Mouse (Mus musculus) retina, postnatal 1 day (tissue): Measurements from ENCODE around the gene Zswim5.
"Not testable (repeated sequence)": the region's sequence is repeated elsewhere in the genome, so short reads cannot be mapped to it uniquely, and the experiment has no call there.

ENCODE experiments used
- DNase-seq: peaks from one replicate; pipeline ENCODE4 v3.0.0-alpha.2; 2012

The Zswim5 gene

DNA sequence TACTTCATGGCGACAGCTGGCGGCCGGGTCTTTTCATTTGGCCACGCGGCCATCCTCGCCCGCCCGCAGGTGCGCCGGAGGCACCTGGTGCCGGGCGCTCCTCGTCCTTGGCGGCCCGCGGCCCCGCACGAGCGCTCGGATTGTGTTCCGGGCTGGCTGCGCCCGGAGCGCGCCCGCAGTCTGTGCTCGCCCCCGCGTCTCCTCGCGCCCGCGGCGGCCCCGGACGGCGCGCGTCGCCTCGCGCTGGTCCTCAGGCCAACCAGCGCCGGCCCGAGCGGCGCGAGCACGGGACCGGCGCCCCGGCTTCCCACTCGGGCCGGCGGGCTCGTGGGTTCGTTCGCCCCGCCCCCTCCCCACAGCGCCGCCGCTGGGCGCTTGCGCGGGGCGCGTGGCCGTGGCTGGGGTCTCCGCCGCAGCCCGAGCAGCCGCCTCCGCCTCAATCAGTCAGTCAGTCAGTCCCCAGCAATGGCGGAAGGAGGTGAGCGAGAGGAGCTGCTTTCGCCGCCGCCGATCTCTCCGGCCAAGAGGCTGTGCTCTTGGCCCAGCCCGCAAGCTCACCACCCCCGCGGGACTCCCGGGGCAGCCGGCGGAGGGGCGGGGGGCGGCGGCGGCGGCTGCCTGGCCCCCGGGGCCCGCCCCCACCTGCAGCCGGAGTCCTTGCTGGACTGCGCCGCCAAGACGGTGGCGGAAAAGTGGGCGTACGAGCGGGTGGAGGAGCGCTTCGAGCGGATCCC lies at the start of gene Zswim5:
Zswim5 (plus strand) TSS at position 382 of the 734 bp plus-strand sequence.
- DNase-seq = peak; percentile 92

DNA sequence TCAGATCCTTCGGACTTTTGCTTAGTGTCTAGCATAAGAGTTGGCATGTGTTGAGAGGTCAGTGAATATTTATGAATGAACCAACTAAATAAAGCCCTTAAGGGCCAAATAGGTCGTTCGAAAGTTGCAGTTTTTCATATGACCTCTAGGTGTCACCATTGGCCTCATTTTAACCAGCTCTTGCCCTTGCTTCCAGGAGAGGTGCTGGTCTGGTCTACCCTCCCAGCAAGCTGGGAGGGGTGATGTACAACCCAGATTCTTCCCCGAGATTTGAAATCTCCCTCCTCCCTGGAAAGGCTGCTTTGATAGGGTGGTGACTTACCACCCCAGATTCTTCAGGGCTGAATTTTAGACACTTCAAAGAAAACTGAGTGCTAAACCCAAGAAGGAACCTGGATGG lies 49.4 kb upstream of the Zswim5 start:
- peak; percentile 91 for DNase-seq

DNA sequence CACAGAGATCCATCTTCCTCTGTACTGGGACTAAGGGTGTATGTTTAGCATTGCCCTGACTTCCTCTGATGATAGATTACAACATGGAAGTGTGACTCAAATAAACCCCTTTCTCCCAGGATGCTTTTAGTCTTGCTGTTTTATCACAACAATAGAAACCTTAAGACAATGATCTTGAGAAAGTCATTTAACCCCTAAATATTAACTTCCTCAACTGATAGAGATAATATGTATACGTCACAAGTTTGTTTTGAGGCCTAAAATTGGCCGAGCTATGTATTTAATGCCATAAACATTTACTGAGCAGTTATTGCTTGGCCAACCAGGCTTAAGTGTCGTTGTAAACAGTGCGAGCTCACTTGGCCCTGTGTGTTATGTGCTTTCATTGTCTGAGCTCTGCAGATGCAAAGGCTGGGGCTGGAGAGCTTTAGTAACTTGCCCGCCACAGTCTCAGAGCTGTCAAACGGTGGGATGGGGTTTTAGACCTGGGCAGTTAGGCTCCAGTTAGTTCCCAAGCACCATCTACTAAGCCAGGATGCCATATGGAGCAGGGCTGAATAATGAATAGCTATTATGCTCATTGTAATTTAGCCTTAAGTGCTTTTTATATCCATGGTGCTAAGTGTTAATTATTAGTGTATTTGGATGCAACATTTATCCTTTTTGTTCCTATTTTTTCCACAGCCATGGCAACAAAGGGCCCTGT lies 47.7 kb upstream of the Zswim5 start:
- DNase-seq = peak; percentile 28

DNA sequence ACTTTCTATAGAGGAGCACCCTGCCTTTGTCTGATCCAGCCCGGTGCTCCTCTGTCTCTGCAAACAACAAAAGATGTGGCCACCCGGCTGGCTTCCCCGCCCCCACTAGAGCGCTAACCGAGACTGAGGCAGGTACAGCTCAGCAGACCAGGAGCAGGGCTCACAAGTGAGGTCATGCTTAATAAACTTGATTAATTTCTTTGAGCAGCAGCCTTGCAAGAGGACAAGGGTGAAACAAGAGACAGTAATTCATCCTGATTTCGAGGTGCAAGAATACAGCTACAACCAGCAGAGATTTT lies 47.2 kb upstream of the Zswim5 start:
- DNase-seq = peak; percentile 64

DNA sequence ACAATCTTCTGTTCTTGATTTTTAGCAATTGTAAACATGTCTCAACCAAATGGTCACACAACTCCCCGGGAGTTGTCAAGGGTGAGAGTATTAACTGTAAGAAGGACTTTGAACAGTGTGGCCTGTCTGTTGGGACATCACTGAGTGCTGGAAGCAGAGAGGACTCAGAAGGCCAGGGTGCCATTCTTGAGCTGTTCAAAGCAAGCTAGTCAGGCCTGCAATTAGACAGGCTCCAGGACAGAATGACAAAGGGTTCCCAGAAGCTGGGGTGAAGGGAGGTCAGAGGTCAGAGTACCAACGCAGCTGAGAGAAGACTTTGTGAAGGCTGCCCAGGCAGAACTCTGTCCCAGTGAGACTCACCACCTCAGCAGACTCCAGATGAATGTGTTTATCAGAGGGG lies 38.2 kb upstream of the Zswim5 start:
- DNase-seq = peak; percentile 24

DNA sequence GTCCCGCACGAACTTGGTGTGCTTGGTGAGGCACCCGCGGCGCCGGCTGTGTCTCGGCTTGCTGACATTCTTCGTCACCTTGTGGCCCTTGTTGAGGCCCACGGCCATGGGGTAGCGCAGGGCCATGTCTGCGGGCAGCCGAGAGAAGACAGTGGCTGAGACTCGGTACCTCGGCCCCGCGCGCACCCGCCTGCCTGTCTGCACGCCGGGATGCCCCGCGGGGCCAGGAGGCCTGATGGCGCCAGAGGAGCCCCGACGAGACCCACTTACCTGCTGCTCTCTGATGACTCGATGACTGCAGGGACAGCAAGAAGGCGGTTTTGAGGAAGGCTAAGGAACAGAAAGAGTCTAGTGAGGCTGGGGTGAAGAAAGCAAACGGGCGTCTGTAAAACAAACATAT lies 37.1 kb upstream of the Zswim5 start:
- DNase-seq = not testable (repeated sequence)

DNA sequence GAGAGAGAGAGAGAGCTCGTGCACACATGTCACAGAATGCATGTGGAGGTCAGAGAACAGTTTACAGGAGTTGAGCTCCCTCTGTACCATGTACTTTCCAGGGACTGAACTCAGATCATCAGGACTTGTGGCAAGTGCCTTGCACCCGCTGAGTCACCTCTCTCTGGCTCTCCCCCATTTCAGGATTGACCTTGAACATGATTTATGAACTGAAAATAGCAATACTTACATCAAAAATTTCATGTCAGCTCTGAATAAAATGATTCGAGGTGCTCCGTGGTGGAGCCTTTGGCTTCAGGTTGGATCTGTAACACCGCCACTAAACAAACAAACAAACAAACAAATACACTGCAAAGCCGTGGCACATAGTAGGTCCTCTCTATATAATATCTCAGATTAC lies 36.3 kb upstream of the Zswim5 start:
- no peak for DNase-seq

DNA sequence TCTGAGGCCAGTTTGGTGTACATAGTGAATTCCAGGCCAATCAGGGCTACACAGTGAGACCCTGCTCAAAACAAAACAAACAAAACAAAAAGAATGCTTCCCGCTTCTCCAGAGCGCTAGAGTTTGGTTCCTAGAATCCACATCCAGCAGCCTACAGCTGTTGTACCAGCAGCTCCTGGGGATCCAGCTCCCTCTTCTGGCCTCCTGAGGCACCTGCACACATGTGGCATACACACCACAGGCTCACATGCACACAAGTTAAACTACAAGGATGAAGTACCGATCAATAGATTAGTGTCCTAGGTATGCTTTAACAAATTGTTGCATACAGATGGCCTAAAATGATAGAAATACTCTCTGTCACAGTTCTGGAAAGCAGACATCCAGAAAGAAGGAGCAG lies 32.9 kb upstream of the Zswim5 start:
- DNase-seq = no peak

DNA sequence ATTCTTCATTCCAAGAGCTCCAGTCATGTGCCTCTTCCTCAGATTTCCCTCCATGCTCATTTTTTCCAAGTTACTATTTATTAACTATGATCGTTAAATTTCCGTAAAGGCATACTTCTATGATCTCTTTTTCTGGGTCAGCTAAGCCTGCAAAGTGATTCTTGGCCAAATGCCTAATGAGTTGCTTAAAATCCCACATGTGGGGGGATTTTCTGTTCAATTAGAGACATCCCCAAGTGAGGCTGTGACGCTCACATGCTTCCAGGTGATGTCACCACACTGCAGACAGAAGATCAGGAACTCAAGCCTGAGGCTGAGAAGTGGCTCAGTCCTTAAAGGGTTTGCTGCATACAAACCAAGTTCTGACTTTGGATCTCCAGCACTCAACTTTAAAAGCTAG lies 27.3 kb upstream of the Zswim5 start:
- DNase-seq = peak; percentile 57

DNA sequence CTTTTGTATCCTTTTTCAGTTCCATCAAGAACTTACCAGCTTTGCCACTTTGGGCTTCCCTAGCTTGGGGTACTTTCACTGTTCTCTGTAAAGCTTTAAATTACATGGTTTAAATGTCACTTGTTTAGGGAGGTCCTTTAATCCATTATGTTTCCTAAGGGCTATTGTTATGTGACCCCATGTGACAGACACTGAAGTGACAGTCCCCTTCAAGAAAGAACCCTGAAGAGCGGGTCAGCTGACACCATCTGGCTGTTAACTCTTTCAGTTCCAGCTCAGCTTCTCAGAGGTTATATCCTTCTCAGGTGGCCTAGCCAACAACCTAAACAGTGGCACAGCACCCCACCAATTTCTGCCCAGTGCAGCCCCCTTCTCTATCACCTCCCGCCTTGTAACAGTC lies 22.9 kb upstream of the Zswim5 start:
- DNase-seq = peak; percentile 61

DNA sequence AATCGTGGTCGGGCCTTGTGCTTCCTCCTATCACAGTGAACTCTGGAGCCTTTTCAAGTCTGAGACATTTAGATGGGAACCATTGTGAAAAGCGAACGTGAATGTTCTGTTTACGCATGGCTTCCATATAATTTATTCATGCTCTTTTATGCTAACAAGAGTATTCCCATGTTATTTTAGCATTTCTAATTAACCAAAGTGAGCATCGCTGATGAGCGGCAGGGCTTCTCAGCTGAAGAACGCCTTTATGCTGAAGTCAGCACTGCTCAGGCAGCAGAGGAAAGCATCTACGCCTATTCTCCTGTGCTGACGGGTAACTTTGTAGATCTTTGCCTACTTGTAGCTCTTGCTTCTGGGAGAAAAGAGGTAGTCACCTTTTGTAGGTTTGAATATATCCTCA lies 20.0 kb upstream of the Zswim5 start:
- no peak for DNase-seq

DNA sequence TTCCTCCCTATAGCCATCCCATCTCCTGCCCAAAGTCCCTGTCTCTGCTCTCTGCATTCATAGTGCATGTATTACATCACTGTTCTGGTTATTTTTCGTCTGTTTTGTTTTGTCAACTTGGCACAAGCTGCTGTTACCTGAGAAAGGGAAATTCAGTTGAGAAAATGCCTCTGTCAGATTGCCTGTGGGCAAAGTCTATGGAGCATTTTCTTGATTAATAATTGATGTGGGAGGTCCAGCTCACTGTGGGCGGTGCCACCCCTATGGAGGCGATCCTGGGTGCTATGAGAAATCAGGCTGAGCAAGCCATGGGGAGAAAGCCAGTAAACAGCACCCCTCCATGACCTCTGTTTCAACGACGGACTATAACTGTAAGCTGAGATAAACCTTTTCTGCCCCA lies 17.5 kb upstream of the Zswim5 start:
- DNase-seq = no peak

DNA sequence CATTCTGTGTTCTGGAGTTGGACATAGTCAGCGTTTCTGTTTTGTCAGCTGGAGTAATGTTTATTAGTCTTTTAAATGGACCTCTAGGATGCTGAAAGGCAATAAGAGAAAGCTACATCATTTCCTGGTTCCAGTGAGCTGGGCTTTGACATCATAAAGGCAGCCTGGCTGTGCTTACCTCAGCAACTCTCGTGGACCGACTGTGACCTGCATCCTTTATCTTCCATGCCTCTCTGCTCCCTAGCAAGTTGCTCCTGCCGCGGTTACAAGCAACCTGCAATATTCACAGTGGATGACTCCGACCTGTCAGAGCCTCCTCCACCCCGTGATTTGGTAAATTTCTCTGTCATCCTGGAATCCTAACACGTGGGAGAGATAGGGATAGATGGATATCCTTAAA lies 15.2 kb upstream of the Zswim5 start:
- DNase-seq = no peak

DNA sequence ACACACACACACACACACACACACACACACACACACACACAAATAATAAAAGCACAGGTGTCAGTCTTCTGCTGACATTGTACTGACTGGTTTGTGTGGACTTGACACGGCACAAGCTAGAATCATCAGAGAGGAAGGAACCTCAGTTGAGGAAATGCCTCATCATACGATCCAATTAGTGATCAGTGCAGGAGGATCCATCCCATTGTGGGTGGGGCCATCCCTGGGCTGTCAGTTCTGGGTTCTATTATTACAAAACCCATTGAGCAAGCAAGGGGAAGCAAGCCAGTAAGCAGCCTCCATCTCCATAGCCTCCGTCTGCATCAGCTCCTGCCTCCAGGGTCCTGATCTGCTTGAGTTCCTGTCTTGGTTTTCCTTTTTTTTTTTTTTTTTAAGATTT lies 7.3 kb upstream of the Zswim5 start:
- DNase-seq = no peak

DNA sequence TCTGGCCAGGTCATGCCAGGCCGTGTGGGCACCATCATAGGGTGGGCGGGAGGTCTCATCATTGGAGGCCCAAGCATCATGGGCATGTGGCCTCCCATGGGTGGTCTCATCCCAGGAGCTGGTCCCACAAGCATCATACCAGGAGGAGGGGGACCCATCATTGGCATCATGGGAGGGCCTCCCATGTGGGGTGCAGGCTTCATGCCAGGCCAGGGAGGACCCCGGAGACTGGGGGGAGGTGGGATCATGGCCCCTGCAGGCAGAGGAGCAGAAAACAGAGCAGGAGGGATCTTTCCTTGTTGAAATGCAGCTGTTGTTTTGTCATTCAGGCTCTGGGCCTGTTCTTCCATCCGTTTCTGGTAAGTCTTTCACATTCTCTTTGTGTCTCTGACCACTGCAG lies 2.6 kb upstream of the Zswim5 start:
- DNase-seq = no peak

DNA sequence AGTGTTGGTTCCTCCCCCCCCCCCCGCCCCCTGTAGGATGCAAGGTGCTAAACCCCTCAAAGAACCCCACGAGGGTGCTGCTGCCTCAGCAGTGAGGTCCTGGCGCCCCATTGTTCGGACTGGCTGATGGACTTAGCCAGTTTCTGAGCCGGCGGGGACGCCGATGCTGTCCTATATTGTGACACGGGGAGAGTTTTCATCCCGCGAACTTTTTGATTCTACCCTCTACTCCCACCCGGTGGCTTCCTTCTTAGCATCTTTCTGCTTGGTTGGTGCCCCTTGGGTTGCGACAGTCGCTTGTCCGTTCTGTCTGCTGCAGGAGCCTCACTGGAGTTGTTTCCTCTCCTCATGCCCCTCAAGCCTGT lies 564 bp upstream of the Zswim5 start:
- no peak for DNase-seq

DNA sequence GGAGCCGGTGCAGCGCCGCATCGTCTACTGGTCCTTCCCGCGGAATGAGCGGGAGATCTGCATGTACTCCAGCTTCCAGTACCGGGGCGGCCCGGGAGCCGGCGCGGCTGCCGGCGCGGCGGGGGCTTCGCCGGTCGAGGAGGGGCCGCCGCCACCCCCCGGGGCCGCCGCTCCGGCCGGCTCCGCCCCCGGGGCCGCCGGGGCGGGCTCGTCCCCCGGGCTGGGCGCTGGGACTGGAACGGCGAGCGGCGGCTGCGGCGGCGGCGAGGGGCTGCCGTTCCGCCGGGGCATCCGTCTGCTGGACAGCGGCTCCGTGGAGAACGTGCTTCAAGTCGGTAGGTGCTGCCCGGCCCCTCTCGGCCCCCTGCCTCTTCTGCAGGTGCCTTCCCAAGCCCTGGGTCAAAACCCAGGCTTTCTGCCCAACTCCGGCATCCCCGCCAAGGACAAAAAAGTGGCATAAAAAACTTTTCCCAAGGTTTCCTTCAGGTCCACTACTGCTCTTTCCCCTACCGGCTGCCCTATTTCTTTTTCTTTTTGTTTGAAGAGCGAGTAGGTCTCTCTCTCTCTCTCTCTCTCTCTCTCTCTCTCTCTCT lies 649 bp downstream of the Zswim5 start:
- peak; percentile 61 for DNase-seq

DNA sequence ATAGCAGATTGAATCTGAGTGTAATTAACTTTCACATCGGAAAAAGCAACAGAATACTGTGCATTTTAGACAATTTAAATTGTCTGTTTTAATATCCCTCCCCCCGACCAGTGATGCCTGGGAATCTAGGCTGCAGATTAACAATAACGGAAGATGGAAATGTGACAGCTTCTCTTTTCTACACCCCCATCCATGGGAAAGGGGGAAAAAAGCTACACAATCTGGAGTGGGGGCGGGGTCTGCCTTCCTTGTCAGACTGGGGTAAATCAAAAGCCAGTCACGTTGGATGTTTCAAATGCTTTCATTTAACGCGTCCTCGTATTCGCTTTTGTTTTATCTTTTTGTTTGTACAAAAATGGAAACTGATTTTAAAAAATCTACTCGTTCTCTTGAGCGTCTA lies 1.3 kb downstream of the Zswim5 start:
- peak; percentile 76 for DNase-seq

DNA sequence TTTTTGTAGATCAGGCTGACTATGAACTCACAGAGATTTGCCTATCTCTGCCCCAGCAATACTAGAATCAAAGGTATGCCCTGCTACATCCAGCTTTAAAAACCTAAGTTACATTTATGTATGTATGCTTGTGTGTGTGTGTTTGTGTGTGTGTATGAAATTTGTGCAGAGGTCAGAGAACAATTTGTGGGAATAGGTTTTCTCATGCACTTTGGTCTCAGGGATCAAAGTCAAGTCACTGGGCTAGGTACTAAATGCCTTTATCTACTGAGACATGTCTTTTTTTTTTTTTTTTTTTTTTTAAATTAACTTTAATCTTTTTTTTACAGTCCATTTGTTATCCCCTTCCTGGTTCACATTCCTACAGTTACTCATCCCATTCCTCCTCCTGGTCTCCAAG lies 5.5 kb downstream of the Zswim5 start:
- DNase-seq = no peak

DNA sequence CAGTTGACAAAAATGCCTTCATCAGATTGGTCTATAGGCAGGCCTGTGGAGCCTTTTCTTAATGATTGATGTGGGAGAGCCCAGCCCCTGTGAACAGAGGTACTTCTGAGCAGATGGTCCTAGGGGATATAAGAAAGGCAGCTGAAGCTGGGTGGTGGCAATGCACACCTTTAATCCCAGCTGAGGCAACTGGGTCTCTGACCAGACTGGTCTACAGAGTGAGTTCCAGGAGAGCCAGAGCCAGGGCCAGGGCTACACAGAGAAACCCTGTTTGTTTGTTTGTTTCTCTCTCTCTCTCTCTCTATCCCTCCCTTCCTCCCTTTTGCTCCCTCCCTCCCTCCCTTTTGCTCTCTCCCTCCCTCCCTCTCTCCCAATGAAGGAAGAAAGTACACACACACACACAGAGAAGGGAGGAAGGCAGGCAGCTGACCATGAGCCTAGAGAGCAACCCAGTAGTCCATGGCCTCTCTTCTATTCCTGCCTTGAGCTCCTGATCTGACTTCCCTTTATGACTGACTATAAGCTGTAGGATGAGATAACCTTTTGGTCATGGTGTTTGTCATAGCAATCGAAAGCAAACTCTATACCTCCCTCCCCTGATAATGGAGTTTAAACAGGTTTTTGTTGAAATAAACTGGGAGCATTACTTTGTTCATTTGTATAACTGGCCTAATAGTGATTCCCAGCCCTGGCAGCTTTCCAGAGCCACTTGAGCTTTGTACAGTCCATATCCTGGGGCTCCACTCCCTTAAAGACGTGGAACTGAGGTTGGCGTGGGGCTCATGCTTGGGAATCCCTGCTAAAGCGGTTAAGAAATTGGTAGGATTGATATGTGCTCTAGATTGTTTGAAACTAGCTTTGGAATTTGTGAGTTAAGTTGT lies 17.3 kb downstream of the Zswim5 start:
- no peak for DNase-seq

DNA sequence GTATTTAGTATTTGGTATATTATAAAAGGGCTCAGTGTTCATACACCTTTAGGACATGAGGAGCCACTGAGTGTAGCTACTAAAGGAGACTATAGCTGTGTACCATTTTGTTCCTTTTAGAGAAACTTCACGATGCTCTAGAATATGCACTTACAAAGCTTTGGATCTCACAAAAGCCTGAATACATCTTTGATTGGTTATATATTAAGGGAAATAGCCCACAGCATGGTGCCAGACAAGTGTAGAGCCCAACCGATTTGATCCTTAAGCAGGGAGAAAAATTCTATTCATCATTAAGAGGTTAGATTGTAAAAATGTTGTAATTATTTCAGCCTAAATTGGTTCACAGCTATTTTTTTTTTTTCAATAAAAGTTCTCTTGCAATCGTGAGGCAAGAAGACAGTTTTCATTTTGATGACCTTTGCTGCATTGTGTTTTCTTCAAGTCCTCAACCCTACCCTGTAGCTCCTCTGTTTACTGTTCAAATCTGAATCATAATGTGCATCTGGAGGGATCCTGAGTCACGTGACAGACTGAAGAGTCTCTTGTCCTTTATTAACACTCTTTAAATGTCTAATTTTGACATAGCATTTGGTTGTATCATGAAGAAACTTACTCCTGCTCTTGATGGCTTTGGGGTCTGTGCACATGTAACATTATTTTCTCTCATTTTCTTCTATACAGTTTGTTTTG lies 33.5 kb downstream of the Zswim5 start:
- peak; percentile 16 for DNase-seq

DNA sequence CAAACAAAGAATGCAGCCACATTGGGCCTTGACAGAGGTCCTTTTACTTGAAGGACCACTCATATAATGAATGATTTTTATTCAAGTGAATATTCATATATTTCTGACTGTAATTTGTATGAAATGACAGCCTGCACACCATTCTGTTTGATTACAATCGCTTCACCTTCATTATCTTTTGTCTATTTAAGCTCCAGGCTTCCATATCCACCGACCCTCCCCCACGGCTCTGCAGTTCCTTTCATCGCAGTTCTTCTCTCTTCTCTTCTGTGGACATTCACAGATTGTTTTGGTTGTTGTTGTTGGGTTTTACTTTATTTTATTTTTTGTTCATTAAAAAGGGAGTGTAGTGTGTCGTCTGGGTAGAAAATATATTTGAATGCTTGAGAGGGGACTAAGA lies 34.0 kb downstream of the Zswim5 start:
- DNase-seq = no peak

DNA sequence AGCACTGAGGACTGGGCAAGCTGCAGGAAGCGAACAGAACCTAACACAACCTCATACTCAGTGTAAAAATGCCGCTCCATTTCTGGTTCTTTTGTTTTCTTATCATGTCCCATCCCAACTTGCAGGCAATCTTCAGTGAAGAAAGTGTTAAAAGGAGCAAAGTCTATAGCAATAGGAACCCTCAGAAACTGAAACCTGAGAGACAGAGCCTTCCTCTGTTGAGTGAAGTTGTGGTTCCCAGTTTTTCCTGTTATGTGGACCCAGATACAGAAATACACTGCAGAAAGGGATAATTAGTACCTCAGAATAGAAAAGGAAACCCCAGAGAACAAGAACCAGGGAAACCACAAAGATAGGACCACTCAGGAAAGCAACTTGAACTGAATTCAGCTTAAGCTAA lies 36.1 kb downstream of the Zswim5 start:
- DNase-seq = no peak
